Mouse (Mus musculus) spleen, adult 2 months (tissue): Measurements from ENCODE around the gene Pou2f2. TPM values are rescaled to one million over a fixed set of nuclear protein-coding genes. Genes with fewer than 3 reads are reported as not detected.

Experiments used
- DNase-seq, 2 experiments: peaks; one replicate each; pipeline versions ENCODE4 v3.0.0 to v3.0.0-alpha.2; 2012 to 2021; ENCODE audit warnings: low spot score in 2 of 2, low read depth in 1 of 2
- H3K27ac ChIP-seq: fragments of 200-500 bp; 2 replicates; pipeline ENCODE4 v1.5.1; 2012; ENCODE audit warnings: low read length, inconsistent platforms; ENCODE audit not compliant: insufficient read depth
- H3K27me3 ChIP-seq: fragments of 200-500 bp; 2 replicates; pipeline ENCODE4 v1.6.1; 2012; ENCODE audit warnings: mild to moderate bottlenecking, moderate library complexity, low read length, inconsistent platforms; ENCODE audit not compliant: control insufficient read depth, insufficient read depth
- H3K36me3 ChIP-seq: fragments of 200-500 bp; 2 replicates; pipeline ENCODE4 v1.6.1; 2012; ENCODE audit warnings: mild to moderate bottlenecking, low read length, inconsistent platforms; ENCODE audit not compliant: control insufficient read depth, insufficient read depth
- H3K4me1 ChIP-seq: fragments of 200-500 bp; 2 replicates; pipeline ENCODE4 v1.6.1; 2011; ENCODE audit warnings: inconsistent platforms; ENCODE audit not compliant: control insufficient read depth, insufficient read depth, insufficient read length
- H3K4me3 ChIP-seq: fragments of 200-500 bp; 2 replicates; pipeline ENCODE4 v1.5.1; 2011; ENCODE audit warnings: mild to moderate bottlenecking, inconsistent platforms; ENCODE audit not compliant: insufficient read depth, insufficient read length; ENCODE audit errors: extremely low read depth
- CTCF ChIP-seq: fragments of 200-500 bp; IDR thresholded peaks from 2 replicates; pipeline ENCODE4 v1.5.1; 2011; ENCODE audit warnings: mild to moderate bottlenecking, inconsistent platforms; ENCODE audit not compliant: insufficient read depth, insufficient read length, insufficient replicate concordance; ENCODE audit errors: extremely low read depth
- POLR2A ChIP-seq: fragments of 200-500 bp; IDR thresholded peaks from 2 replicates; pipeline ENCODE4 v1.6.1; 2011; ENCODE audit warnings: low read depth, low read length, inconsistent platforms
- WGBS: fragments of 180-500 bp; shearing (Covaris S2); methylation state at CpG from one replicate; pipeline ENCODE4 v1.1.7; 2018; 5-methylcytosine and 5-hydroxymethylcytosine counted together
- polyA plus RNA-seq: library from polyadenylated mRNA; depleted of rRNA; stranded (reverse); fragments of >200 nt; gene quantifications from 2 replicates; pipeline ENCODE4 v1.2.3, GENCODE M21; 2012

Gene Pou2f2
- polyA plus RNA-seq, 1 experiment: 61.7 TPM

- H3K36me3 ChIP-seq: peaks cover 43% of the 10 kb centered on the region
- TF ChIP-seq POLR2A (no peak), CTCF (no peak)
These were observed 81.4 kb downstream of the Pou2f2 start for GRCm38 (mm10) chr7:25098169-25098568.

GRCm38 (mm10) chr7:25089875-25090274, 89.7 kb downstream of the Pou2f2 start:
- DNase-seq: no peak
- H3K36me3 ChIP-seq: peaks cover 21% of the 10 kb centered on the region
- WGBS: 84% methylated on average over 10 of the region's 10 CpGs
- TF ChIP-seq CTCF: no peak
- TF ChIP-seq POLR2A: no peak
- no peak overlapping the region for H3K4me3 ChIP-seq
- peaks cover 5% of the 10 kb centered on the region; the same call in 1 of the 2 replicates for H3K4me1 ChIP-seq
- no peak overlapping the region for H3K27ac ChIP-seq
- H3K27me3 ChIP-seq: no peaks in the 10 kb centered on the region

More at GRCm38 (mm10) chr7:25098169-25098568, 81.4 kb downstream of the Pou2f2 start:
- no peak for DNase-seq
- Histone ChIP-seq H3K4me1 (no peaks in the 10 kb centered on the region), H3K27ac (no peak overlapping the region), H3K4me3 (no peak overlapping the region), H3K27me3 (no peaks in the 10 kb centered on the region)
- 93% methylated on average over 3 of the region's 3 CpGs for WGBS

GRCm38 (mm10) chr7:25088968-25089367, 90.6 kb downstream of the Pou2f2 start:
- Histone ChIP-seq H3K36me3 (peaks cover 21% of the 10 kb centered on the region), H3K4me1 (peaks cover 5% of the 10 kb centered on the region; the same call in 1 of the 2 replicates), H3K4me3 (no peak overlapping the region), H3K27me3 (no peaks in the 10 kb centered on the region), H3K27ac (no peak overlapping the region)
- no peak for DNase-seq
- 10% methylated on average over 11 of the region's 11 CpGs for WGBS
- no peak for TF ChIP-seq POLR2A
- no peak for TF ChIP-seq CTCF

GRCm38 (mm10) chr7:25088531-25088930, 91.0 kb downstream of the Pou2f2 start:
- TF ChIP-seq POLR2A: no peak
- no peak for TF ChIP-seq CTCF

GRCm38 (mm10) chr7:25087972-25088371, 91.6 kb downstream of the Pou2f2 start:
- Histone ChIP-seq H3K27me3 (no peaks in the 10 kb centered on the region), H3K4me3 (no peak overlapping the region), H3K4me1 (peaks cover 5% of the 10 kb centered on the region; the same call in 1 of the 2 replicates), H3K27ac (no peak overlapping the region), H3K36me3 (peaks cover 15% of the 10 kb centered on the region)
- TF ChIP-seq CTCF: no peak
- no peak for TF ChIP-seq POLR2A
- peak in 1 of 2 experiments; percentile 44 for DNase-seq
- 27% methylated on average over 5 of the region's 5 CpGs for WGBS

More at GRCm38 (mm10) chr7:25088531-25088930, 91.0 kb downstream of the Pou2f2 start:
- Histone ChIP-seq H3K27me3 (no peaks in the 10 kb centered on the region), H3K27ac (no peak overlapping the region), H3K4me1 (peaks cover 5% of the 10 kb centered on the region; the same call in 1 of the 2 replicates), H3K4me3 (no peak overlapping the region), H3K36me3 (peaks cover 19% of the 10 kb centered on the region)
- no peak for DNase-seq
- WGBS: 34% methylated on average over 10 of the region's 10 CpGs

GRCm38 (mm10) chr7:25087256-25087912, 92.1 kb downstream of the Pou2f2 start:
- TF ChIP-seq POLR2A (no peak), CTCF (no peak)
- Histone ChIP-seq H3K27ac (no peak overlapping the region), H3K4me1 (peaks cover 5% of the 10 kb centered on the region; the same call in 1 of the 2 replicates), H3K27me3 (no peaks in the 10 kb centered on the region), H3K4me3 (no peak overlapping the region), H3K36me3 (peaks cover 12% of the 10 kb centered on the region)
- 56% methylated on average over 10 of the region's 10 CpGs for whole genome bisulfite sequencing
- DNase-seq: no peak

GRCm38 (mm10) chr7:25086656-25087055, 92.9 kb downstream of the Pou2f2 start:
- no peak overlapping the region for H3K27ac ChIP-seq
- H3K4me3 ChIP-seq: no peak overlapping the region
- 31% methylated on average over 3 of the region's 3 CpGs for WGBS
- H3K36me3 ChIP-seq: peaks cover 13% of the 10 kb centered on the region
- no peaks in the 10 kb centered on the region for H3K27me3 ChIP-seq
- no peak for DNase-seq
- TF ChIP-seq CTCF (peak; percentile 24; the same call in 1 of the 2 replicates), POLR2A (no peak)
- peaks cover 5% of the 10 kb centered on the region; the same call in 1 of the 2 replicates for H3K4me1 ChIP-seq
